Mouse (Mus musculus): ENCODE data around the gene Sept12.

The Sept12 gene

GRCm38 (mm10) chr16:4938461-4938860, 59.2 kb downstream of the Sept12 start, which contains the start of gene Nudt16l1:
Nudt16l1 (plus strand) TSS chr16:4938761.
- DNase-seq (ENCODE audit: low read depth, low spot score) = no peak

- DNase-seq (ENCODE audit: low read depth, low spot score) = no peak
Measured at GRCm38 (mm10) chr16:4937351-4938190, 60.1 kb downstream of the Sept12 start.

All from skeletal muscle tissue, adult 2 months (tissue).